Mouse (Mus musculus) bone marrow, adult 2 months (tissue): ENCODE measurements around the gene Epn2. TPM values are rescaled to one million over a fixed set of nuclear protein-coding genes. Genes with fewer than 3 reads are reported as not detected.

Experiments
- H3K27ac ChIP-seq: fragments of 200-500 bp; 2 replicates; pipeline ENCODE4 v1.5.1; 2012; ENCODE audit warnings: low read depth, mild to moderate bottlenecking, control low read depth, inconsistent platforms, low read length; ENCODE audit not compliant: control insufficient read depth, poor library complexity, insufficient read depth
- H3K4me1 ChIP-seq: fragments of 200-500 bp; 2 replicates; pipeline ENCODE4 v1.6.1; 2011; ENCODE audit warnings: low read length; ENCODE audit not compliant: control insufficient read depth, insufficient read depth
- H3K4me3 ChIP-seq: fragments of 200-500 bp; replicated peaks from 2 replicates; pipeline ENCODE3; 2011; ENCODE audit warnings: mild to moderate bottlenecking, low read depth, low read length, control low read depth; ENCODE audit not compliant: control insufficient read depth
- CTCF ChIP-seq: fragments of 200-500 bp; IDR thresholded peaks from 2 replicates; pipeline ENCODE4 v1.5.1; 2011; ENCODE audit warnings: low read length, control low read depth; ENCODE audit not compliant: control insufficient read depth, insufficient read depth
- POLR2A ChIP-seq: fragments of 200-500 bp; IDR thresholded peaks from 2 replicates; pipeline ENCODE4 v1.6.1; 2011; ENCODE audit warnings: low read depth, mild to moderate bottlenecking, control low read depth, low read length, borderline replicate concordance; ENCODE audit not compliant: control insufficient read depth
- WGBS: fragments of 180-500 bp; shearing (Covaris S2); methylation state at CpG from one replicate; pipeline ENCODE4 v1.1.7; 2018; 5-methylcytosine and 5-hydroxymethylcytosine counted together
- polyA plus RNA-seq: library from polyadenylated mRNA; stranded (reverse); fragments of >200 nt; gene quantifications from 2 replicates; pipeline ENCODE4 v1.2.4, GENCODE M21; 2011; ENCODE audit warnings: low replicate concordance; ENCODE audit not compliant: missing spikeins, insufficient read depth, insufficient read length

The Epn2 gene
- polyA plus RNA-seq = 1.5 and 11.3 TPM in 2 replicates

- WGBS = 3% methylated on average over 93 of the region's 93 CpGs
- no peaks in the 10 kb centered on the region for H3K4me1 ChIP-seq
- H3K4me3 ChIP-seq = peak within 1 kb of the TSS; percentile 48
- no peak for TF ChIP-seq POLR2A
- TF ChIP-seq CTCF = no peak
- H3K27ac ChIP-seq = no peak within 1 kb of the TSS; the same call in 1 of the 2 replicates
Measured at GRCm38 (mm10) chr11:61578983-61579877, at the start of gene Epn2. TSS of gene Epn2 (minus strand) at chr11:61579687.

- 89% methylated on average over 1 of the region's 1 CpGs for WGBS
- no peak for TF ChIP-seq POLR2A
- H3K4me3 ChIP-seq = no peak overlapping the region
- no peaks in the 10 kb centered on the region for H3K4me1 ChIP-seq
- no peak overlapping the region for H3K27ac ChIP-seq
Measured at GRCm38 (mm10) chr11:61626509-61626908, 47.0 kb upstream of the Epn2 start.

GRCm38 (mm10) chr11:61625136-61625535 is 45.6 kb upstream of the Epn2 start:
- TF ChIP-seq CTCF (no peak), POLR2A (no peak)
- 79% methylated on average over 7 of the region's 7 CpGs for WGBS

GRCm38 (mm10) chr11:61620762-61621161 is 41.3 kb upstream of the Epn2 start:
- H3K4me1 ChIP-seq = no peaks in the 10 kb centered on the region
- H3K4me3 ChIP-seq = no peak overlapping the region
- TF ChIP-seq POLR2A = no peak
- TF ChIP-seq CTCF = no peak
- H3K27ac ChIP-seq = no peak overlapping the region
- WGBS = 63% methylated on average over 8 of the region's 8 CpGs

More at GRCm38 (mm10) chr11:61625136-61625535, 45.6 kb upstream of the Epn2 start:
- Histone ChIP-seq H3K4me1 (no peaks in the 10 kb centered on the region), H3K27ac (no peak overlapping the region), H3K4me3 (no peak overlapping the region)

- H3K4me3 ChIP-seq = no peak overlapping the region
- no peaks in the 10 kb centered on the region for H3K4me1 ChIP-seq
- WGBS = 5% methylated on average over 17 of the region's 17 CpGs
- TF ChIP-seq CTCF (peak; percentile 47; the same call in 1 of the 2 replicates), POLR2A (no peak)
- H3K27ac ChIP-seq = no peak overlapping the region
Measured at GRCm38 (mm10) chr11:61620254-61620670, 40.8 kb upstream of the Epn2 start.

- no peak overlapping the region for H3K4me3 ChIP-seq
- no peak overlapping the region for H3K27ac ChIP-seq
- TF ChIP-seq POLR2A = no peak
- TF ChIP-seq CTCF = no peak
- 4% methylated on average over 17 of the region's 17 CpGs for WGBS
- H3K4me1 ChIP-seq = no peaks in the 10 kb centered on the region
Measured at GRCm38 (mm10) chr11:61619791-61620241, 40.3 kb upstream of the Epn2 start.

- 16% methylated on average over 6 of the region's 6 CpGs for WGBS
- H3K4me1 ChIP-seq = no peaks in the 10 kb centered on the region
- H3K4me3 ChIP-seq = no peak overlapping the region
Measured at GRCm38 (mm10) chr11:61619356-61619755, 39.9 kb upstream of the Epn2 start.

GRCm38 (mm10) chr11:61618571-61618970 is 39.1 kb upstream of the Epn2 start:
- 80% methylated on average over 8 of the region's 8 CpGs for WGBS
- H3K4me3 ChIP-seq = no peak overlapping the region
- H3K27ac ChIP-seq = no peak overlapping the region
- no peaks in the 10 kb centered on the region for H3K4me1 ChIP-seq
- no peak for TF ChIP-seq CTCF
- no peak for TF ChIP-seq POLR2A

More at GRCm38 (mm10) chr11:61619356-61619755, 39.9 kb upstream of the Epn2 start:
- H3K27ac ChIP-seq = no peak overlapping the region
- TF ChIP-seq POLR2A = no peak
- no peak for TF ChIP-seq CTCF

- no peak for TF ChIP-seq POLR2A
- TF ChIP-seq CTCF = no peak
- no peak overlapping the region for H3K4me3 ChIP-seq
- WGBS = 81% methylated on average over 8 of the region's 8 CpGs
- no peak overlapping the region for H3K27ac ChIP-seq
- H3K4me1 ChIP-seq = no peaks in the 10 kb centered on the region
Measured at GRCm38 (mm10) chr11:61618131-61618530, 38.6 kb upstream of the Epn2 start.
